Mouse (Mus musculus): ENCODE results near the gene Ptrh1. TPM values are rescaled to one million over a fixed set of nuclear protein-coding genes. Genes with fewer than 3 reads are reported as not detected.

Gene Ptrh1
- polyA plus RNA-seq, 1 experiment from 2014 or later = 3.4 TPM

- 87% methylated on average over 2 of the region's 2 CpGs for WGBS
- Histone ChIP-seq H3K4me3 (ENCODE audit: low read depth, low read length) (no peak overlapping the region), H3K4me2 (ENCODE audit: low read depth) (no peak overlapping the region), H3K27me3 (ENCODE audit: control insufficient read depth, insufficient read depth, low read length) (no peaks in the 10 kb centered on the region), H3K27ac (ENCODE audit: low read depth, low read length) (no peak overlapping the region), H3K9me3 (ENCODE audit: control insufficient read depth, low read length) (no peaks in the 10 kb centered on the region), H3K4me1 (ENCODE audit: control insufficient read depth, insufficient read depth, low read length) (0 out of 2 replicates have a peak, but pooled peaks cover 4% of the 10 kb centered on the region), H3K36me3 (ENCODE audit: control insufficient read depth, insufficient read depth, low read length) (peaks cover 6% of the 10 kb centered on the region), H3K9ac (ENCODE audit: low read length) (no peak overlapping the region)
- DNase-seq (ENCODE audit: low spot score) (no peak), ATAC-seq (ENCODE audit: insufficient read depth, low FRiP score, low TSS enrichment) (no peak)
These were observed 16.6 kb upstream of the Ptrh1 start for GRCm38 (mm10) chr2:32759001-32759400.

- DNase-seq (ENCODE audit: low spot score) (no peak), ATAC-seq (ENCODE audit: insufficient read depth, low FRiP score, low TSS enrichment) (no peak)
- H3K27ac ChIP-seq (ENCODE audit: low read depth, low read length) = no peak overlapping the region
- no peak overlapping the region for H3K4me3 ChIP-seq (ENCODE audit: low read depth, low read length)
- 92% methylated on average over 14 of the region's 14 CpGs for WGBS
- no peaks in the 10 kb centered on the region for H3K9me3 ChIP-seq (ENCODE audit: control insufficient read depth, low read length)
- no peaks in the 10 kb centered on the region for H3K27me3 ChIP-seq (ENCODE audit: control insufficient read depth, insufficient read depth, low read length)
- 0 out of 2 replicates have a peak, but pooled peaks cover 4% of the 10 kb centered on the region for H3K4me1 ChIP-seq (ENCODE audit: control insufficient read depth, insufficient read depth, low read length)
- H3K36me3 ChIP-seq (ENCODE audit: control insufficient read depth, insufficient read depth, low read length) = peaks cover 6% of the 10 kb centered on the region
- no peak overlapping the region for H3K4me2 ChIP-seq (ENCODE audit: low read depth)
- H3K9ac ChIP-seq (ENCODE audit: low read length) = no peak overlapping the region
These were observed 14.2 kb upstream of the Ptrh1 start for GRCm38 (mm10) chr2:32761361-32761760.

- no peak overlapping the region for H3K4me3 ChIP-seq (ENCODE audit: low read depth, low read length)
- H3K4me1 ChIP-seq (ENCODE audit: control insufficient read depth, insufficient read depth, low read length) = 0 out of 2 replicates have a peak, but pooled peaks cover 4% of the 10 kb centered on the region
- WGBS = 95% methylated on average over 4 of the region's 4 CpGs
These were observed 13.7 kb upstream of the Ptrh1 start for GRCm38 (mm10) chr2:32761859-32762258.

GRCm38 (mm10) chr2:32763353-32763752 lies 12.2 kb upstream of the Ptrh1 start:
- Histone ChIP-seq H3K27ac (ENCODE audit: low read depth, low read length) (no peak overlapping the region), H3K27me3 (ENCODE audit: control insufficient read depth, insufficient read depth, low read length) (no peaks in the 10 kb centered on the region), H3K4me1 (ENCODE audit: control insufficient read depth, insufficient read depth, low read length) (no peaks in the 10 kb centered on the region), H3K9me3 (ENCODE audit: control insufficient read depth, low read length) (no peaks in the 10 kb centered on the region), H3K36me3 (ENCODE audit: control insufficient read depth, insufficient read depth, low read length) (peaks cover 6% of the 10 kb centered on the region), H3K9ac (ENCODE audit: low read length) (no peak overlapping the region), H3K4me3 (ENCODE audit: low read depth, low read length) (no peak overlapping the region), H3K4me2 (ENCODE audit: low read depth) (no peak overlapping the region)
- WGBS = 84% methylated on average over 3 of the region's 3 CpGs
- DNase-seq (ENCODE audit: low spot score) = no peak
- ATAC-seq (ENCODE audit: insufficient read depth, low FRiP score, low TSS enrichment) = no peak

More at GRCm38 (mm10) chr2:32761859-32762258, 13.7 kb upstream of the Ptrh1 start:
- DNase-seq (ENCODE audit: low spot score) (no peak), ATAC-seq (ENCODE audit: insufficient read depth, low FRiP score, low TSS enrichment) (no peak)
- Histone ChIP-seq H3K4me2 (ENCODE audit: low read depth) (no peak overlapping the region), H3K27me3 (ENCODE audit: control insufficient read depth, insufficient read depth, low read length) (no peaks in the 10 kb centered on the region), H3K27ac (ENCODE audit: low read depth, low read length) (no peak overlapping the region), H3K9me3 (ENCODE audit: control insufficient read depth, low read length) (no peaks in the 10 kb centered on the region), H3K36me3 (ENCODE audit: control insufficient read depth, insufficient read depth, low read length) (peaks cover 6% of the 10 kb centered on the region), H3K9ac (ENCODE audit: low read length) (no peak overlapping the region)

- H3K9me3 ChIP-seq (ENCODE audit: control insufficient read depth, low read length) = no peaks in the 10 kb centered on the region
- no peak overlapping the region for H3K9ac ChIP-seq (ENCODE audit: low read length)
- WGBS = 73% methylated on average over 12 of the region's 12 CpGs
- H3K4me2 ChIP-seq (ENCODE audit: low read depth) = no peak overlapping the region
- DNase-seq (ENCODE audit: low spot score) (no peak), ATAC-seq (ENCODE audit: insufficient read depth, low FRiP score, low TSS enrichment) (no peak)
- H3K36me3 ChIP-seq (ENCODE audit: control insufficient read depth, insufficient read depth, low read length) = 0 out of 2 replicates have a peak, but pooled peaks cover 1% of the 10 kb centered on the region
- no peaks in the 10 kb centered on the region; the same call in 1 of the 2 replicates for H3K4me1 ChIP-seq (ENCODE audit: control insufficient read depth, insufficient read depth, low read length)
- no peak overlapping the region for H3K4me3 ChIP-seq (ENCODE audit: low read depth, low read length)
- H3K27me3 ChIP-seq (ENCODE audit: control insufficient read depth, insufficient read depth, low read length) = no peaks in the 10 kb centered on the region
- no peak overlapping the region for H3K27ac ChIP-seq (ENCODE audit: low read depth, low read length)
These were observed 8.3 kb upstream of the Ptrh1 start for GRCm38 (mm10) chr2:32767241-32767640.

- WGBS = 58% methylated on average over 19 of the region's 19 CpGs
- H3K9ac ChIP-seq (ENCODE audit: low read length) = no peak overlapping the region
- no peaks in the 10 kb centered on the region for H3K36me3 ChIP-seq (ENCODE audit: control insufficient read depth, insufficient read depth, low read length)
- no peak for ATAC-seq (ENCODE audit: insufficient read depth, low FRiP score, low TSS enrichment)
- H3K27ac ChIP-seq (ENCODE audit: low read depth, low read length) = no peak overlapping the region
- no peak for DNase-seq (ENCODE audit: low spot score)
- H3K4me2 ChIP-seq (ENCODE audit: low read depth) = no peak overlapping the region
- no peaks in the 10 kb centered on the region for H3K27me3 ChIP-seq (ENCODE audit: control insufficient read depth, insufficient read depth, low read length)
- H3K4me1 ChIP-seq (ENCODE audit: control insufficient read depth, insufficient read depth, low read length) = no peaks in the 10 kb centered on the region; the same call in 1 of the 2 replicates
- H3K4me3 ChIP-seq (ENCODE audit: low read depth, low read length) = no peak overlapping the region
- H3K9me3 ChIP-seq (ENCODE audit: control insufficient read depth, low read length) = no peaks in the 10 kb centered on the region
These were observed 6.8 kb upstream of the Ptrh1 start for GRCm38 (mm10) chr2:32768661-32769285.

- DNase-seq (ENCODE audit: low spot score) (no peak), ATAC-seq (ENCODE audit: insufficient read depth, low FRiP score, low TSS enrichment) (no peak)
- Histone ChIP-seq H3K9me3 (ENCODE audit: control insufficient read depth, low read length) (no peaks in the 10 kb centered on the region), H3K4me1 (ENCODE audit: control insufficient read depth, insufficient read depth, low read length) (no peaks in the 10 kb centered on the region; the same call in 1 of the 2 replicates), H3K9ac (ENCODE audit: low read length) (no peak overlapping the region), H3K36me3 (ENCODE audit: control insufficient read depth, insufficient read depth, low read length) (no peaks in the 10 kb centered on the region), H3K27me3 (ENCODE audit: control insufficient read depth, insufficient read depth, low read length) (no peaks in the 10 kb centered on the region), H3K4me3 (ENCODE audit: low read depth, low read length) (no peak overlapping the region), H3K4me2 (ENCODE audit: low read depth) (no peak overlapping the region), H3K27ac (ENCODE audit: low read depth, low read length) (no peak overlapping the region)
- WGBS = 75% methylated on average over 5 of the region's 5 CpGs
These were observed 6.1 kb upstream of the Ptrh1 start for GRCm38 (mm10) chr2:32769327-32770085.

- H3K27ac ChIP-seq (ENCODE audit: low read depth, low read length) = no peak overlapping the region
- H3K9me3 ChIP-seq (ENCODE audit: control insufficient read depth, low read length) = no peaks in the 10 kb centered on the region
- no peak overlapping the region; the same call in 1 of the 2 replicates for H3K9ac ChIP-seq (ENCODE audit: low read length)
- H3K27me3 ChIP-seq (ENCODE audit: control insufficient read depth, insufficient read depth, low read length) = no peaks in the 10 kb centered on the region
- WGBS = 28% methylated on average over 12 of the region's 12 CpGs
- H3K36me3 ChIP-seq (ENCODE audit: control insufficient read depth, insufficient read depth, low read length) = no peaks in the 10 kb centered on the region
- no peak for DNase-seq (ENCODE audit: low spot score)
- no peak for ATAC-seq (ENCODE audit: insufficient read depth, low FRiP score, low TSS enrichment)
- H3K4me3 ChIP-seq (ENCODE audit: low read depth, low read length) = no peak overlapping the region
- H3K4me1 ChIP-seq (ENCODE audit: control insufficient read depth, insufficient read depth, low read length) = peaks cover 4% of the 10 kb centered on the region; the same call in 1 of the 2 replicates
- H3K4me2 ChIP-seq (ENCODE audit: low read depth) = no peak overlapping the region
These were observed 3.7 kb upstream of the Ptrh1 start for GRCm38 (mm10) chr2:32771886-32772285.

Data from neural tube, embryonic 11.5 days (tissue).